ENCODE assay signal across 16 mouse cellular contexts in genomic region chr2:160770871-160771270, GRCm38 (mm10).
"Had no signal": no experiment of that assay in that cellular context is flagged by ENCODE, and none has a peak within 500 bp of the region (broad histone marks: within the 10 kb centered on the region; RNA-seq: fewer than 3 reads in every experiment).

No protein-coding gene starts in this region.

- ATAC-seq: liver, postnatal 0 days; midbrain, embryonic 13.5 days had no signal

- H3K4me3 ChIP-seq: limb, embryonic 12.5 days; liver, embryonic 13.5 days; lung, embryonic 15.5 days; midbrain, embryonic 13.5 days; myocyte; neural tube, embryonic 15.5 days had no signal

- H3K4me1 ChIP-seq: limb, embryonic 12.5 days; liver, embryonic 13.5 days; lung, embryonic 15.5 days had no signal

- H3K4me2 ChIP-seq: limb, embryonic 12.5 days; liver, embryonic 13.5 days; lung, embryonic 15.5 days; midbrain, embryonic 13.5 days; neural tube, embryonic 15.5 days had no signal

- H3K36me3 ChIP-seq: liver, embryonic 13.5 days; neural tube, embryonic 15.5 days had no signal

- H3K27ac ChIP-seq: limb, embryonic 12.5 days; liver, embryonic 13.5 days; lung, embryonic 15.5 days; macrophage; neural tube, embryonic 15.5 days had no signal

- H3K9ac ChIP-seq: limb, embryonic 12.5 days; liver, embryonic 13.5 days; liver, postnatal 0 days; lung, embryonic 15.5 days; midbrain, embryonic 13.5 days; neural tube, embryonic 15.5 days had no signal

- DNase-seq: kidney, adult 18-20 months; kidney, postnatal 10 days; kidney, postnatal 4 days; liver; liver, embryonic 13.5 days; liver, postnatal 0 days; lung, postnatal 14 days; right cerebral cortex, adult 18-20 months; right cerebral cortex, postnatal 25 days; thymus, postnatal 36 days had no signal

- H3K9me3 ChIP-seq: limb, embryonic 12.5 days; liver, embryonic 13.5 days; lung, embryonic 15.5 days; midbrain, embryonic 13.5 days; neural tube, embryonic 15.5 days had no signal

- H3K27me3 ChIP-seq: limb, embryonic 12.5 days; liver, embryonic 13.5 days; lung, embryonic 15.5 days; midbrain, embryonic 13.5 days; neural tube, embryonic 15.5 days had no signal
